Mouse (Mus musculus) neural tube, embryonic 15.5 days (tissue): ENCODE measurements at regions not wholly inside any gene's neighbourhood (a gene's known extent, or its start where the extent isn't known, plus 50 kb on each side); places are given as distances from the start of the nearest gene placed in this dataset.

ENCODE experiments used
- ATAC-seq: fragments of 200-750 bp; cut with Nextera tagmentation; 2 replicates; pipeline ENCODE4 v1.8.0; 2017; ENCODE audit warnings: mild to moderate bottlenecking, moderate TSS enrichment, moderate library complexity; ENCODE audit not compliant: low FRiP score
- H3K27ac ChIP-seq: fragments of 300-500 bp; sonication (generic); replicated peaks from 2 replicates; pipeline ENCODE4 v1.5.1; 2015; ENCODE audit warnings: mild to moderate bottlenecking, inconsistent platforms
- H3K27me3 ChIP-seq: fragments of 300-500 bp; sonication (generic); replicated peaks from 2 replicates; pipeline ENCODE4 v1.6.1; 2015; ENCODE audit warnings: inconsistent platforms
- H3K36me3 ChIP-seq: fragments of 300-500 bp; sonication (generic); 2 replicates; pipeline ENCODE4 v1.6.1; 2015; ENCODE audit warnings: inconsistent platforms
- H3K4me1 ChIP-seq: fragments of 300-500 bp; sonication (generic); 2 replicates; pipeline ENCODE4 v1.6.1; 2015; ENCODE audit warnings: inconsistent platforms
- H3K4me2 ChIP-seq: fragments of 300-500 bp; sonication (generic); 2 replicates; pipeline ENCODE4 v1.6.1; 2015; ENCODE audit warnings: inconsistent platforms, mild to moderate bottlenecking, moderate library complexity
- H3K4me3 ChIP-seq: fragments of 300-500 bp; sonication (generic); replicated peaks from 2 replicates; pipeline ENCODE4 v1.5.1; 2015; ENCODE audit warnings: mild to moderate bottlenecking, inconsistent platforms
- H3K9ac ChIP-seq: fragments of 300-500 bp; sonication (generic); replicated peaks from 2 replicates; pipeline ENCODE4 v1.6.1; 2015; ENCODE audit warnings: mild to moderate bottlenecking, inconsistent platforms
- H3K9me3 ChIP-seq: fragments of 300-500 bp; sonication (generic); replicated peaks from 2 replicates; pipeline ENCODE4 v1.6.1; 2016; ENCODE audit warnings: inconsistent platforms
- WGBS: fragments of 180-500 bp; shearing (Covaris S2); methylation state at CpG from one replicate; pipeline ENCODE4 v1.1.7; 2015; ENCODE audit warnings: mixed read lengths; 5-methylcytosine and 5-hydroxymethylcytosine counted together

GRCm38 (mm10) chr8:11145251-11145650, 137.0 kb upstream of the Irs2 start:
- Histone ChIP-seq H3K27me3 (no peaks in the 10 kb centered on the region), H3K36me3 (no peaks in the 10 kb centered on the region), H3K4me2 (no peak overlapping the region), H3K4me3 (no peak overlapping the region), H3K9ac (no peak overlapping the region), H3K27ac (no peak overlapping the region), H3K4me1 (no peaks in the 10 kb centered on the region), H3K9me3 (no peaks in the 10 kb centered on the region)
- 32% methylated on average over 3 of the region's 3 CpGs for WGBS
- no peak for ATAC-seq

- Histone ChIP-seq H3K9me3 (no peaks in the 10 kb centered on the region), H3K4me2 (no peak overlapping the region), H3K9ac (no peak overlapping the region), H3K27ac (no peak overlapping the region), H3K4me1 (no peaks in the 10 kb centered on the region), H3K27me3 (no peaks in the 10 kb centered on the region), H3K36me3 (no peaks in the 10 kb centered on the region), H3K4me3 (no peak overlapping the region)
- WGBS: 95% methylated on average over 1 of the region's 1 CpGs
- ATAC-seq: no peak
These were observed 132.3 kb upstream of the Irs2 start for GRCm38 (mm10) chr8:11140566-11140965.

GRCm38 (mm10) chr8:11139294-11139693, 131.0 kb upstream of the Irs2 start:
- no peak for ATAC-seq
- H3K9me3 ChIP-seq: no peaks in the 10 kb centered on the region
- no peaks in the 10 kb centered on the region for H3K27me3 ChIP-seq
- H3K4me2 ChIP-seq: no peak overlapping the region
- WGBS: 36% methylated on average over 2 of the region's 2 CpGs
- H3K9ac ChIP-seq: no peak overlapping the region
- H3K36me3 ChIP-seq: no peaks in the 10 kb centered on the region
- H3K4me3 ChIP-seq: no peak overlapping the region
- H3K4me1 ChIP-seq: no peaks in the 10 kb centered on the region
- no peak overlapping the region for H3K27ac ChIP-seq

GRCm38 (mm10) chr8:11138302-11139020, 130.2 kb upstream of the Irs2 start:
- Histone ChIP-seq H3K36me3 (no peaks in the 10 kb centered on the region), H3K9ac (no peak overlapping the region), H3K9me3 (no peaks in the 10 kb centered on the region), H3K4me3 (no peak overlapping the region), H3K4me1 (no peaks in the 10 kb centered on the region), H3K27me3 (no peaks in the 10 kb centered on the region), H3K27ac (no peak overlapping the region), H3K4me2 (no peak overlapping the region)
- ATAC-seq: no peak
- WGBS: 93% methylated on average over 5 of the region's 5 CpGs

- H3K4me3 ChIP-seq: no peak overlapping the region
- no peak for ATAC-seq
- no peaks in the 10 kb centered on the region for H3K4me1 ChIP-seq
- no peaks in the 10 kb centered on the region for H3K9me3 ChIP-seq
- no peak overlapping the region for H3K9ac ChIP-seq
- 94% methylated on average over 4 of the region's 4 CpGs for WGBS
- H3K27me3 ChIP-seq: no peaks in the 10 kb centered on the region
- no peaks in the 10 kb centered on the region for H3K36me3 ChIP-seq
- H3K4me2 ChIP-seq: no peak overlapping the region
- no peak overlapping the region for H3K27ac ChIP-seq
These were observed 128.3 kb upstream of the Irs2 start for GRCm38 (mm10) chr8:11136566-11136965.

- Histone ChIP-seq H3K4me2 (no peak overlapping the region), H3K36me3 (no peaks in the 10 kb centered on the region), H3K4me1 (no peaks in the 10 kb centered on the region), H3K9ac (no peak overlapping the region), H3K27me3 (no peaks in the 10 kb centered on the region), H3K4me3 (no peak overlapping the region), H3K27ac (no peak overlapping the region), H3K9me3 (no peaks in the 10 kb centered on the region)
- WGBS: 91% methylated on average over 11 of the region's 11 CpGs
- no peak for ATAC-seq
These were observed 126.9 kb upstream of the Irs2 start for GRCm38 (mm10) chr8:11135135-11135534.

- no peaks in the 10 kb centered on the region for H3K4me1 ChIP-seq
- 96% methylated on average over 4 of the region's 4 CpGs for WGBS
These were observed 126.3 kb upstream of the Irs2 start for GRCm38 (mm10) chr8:11134562-11134961.

GRCm38 (mm10) chr8:11119030-11119634, 110.9 kb upstream of the Irs2 start:
- no peaks in the 10 kb centered on the region for H3K27me3 ChIP-seq
- no peaks in the 10 kb centered on the region for H3K9me3 ChIP-seq
- no peak overlapping the region for H3K4me3 ChIP-seq
- ATAC-seq: no peak
- H3K9ac ChIP-seq: no peak overlapping the region
- H3K4me1 ChIP-seq: peaks cover 3% of the 10 kb centered on the region; the same call in 1 of the 2 replicates
- no peak overlapping the region for H3K4me2 ChIP-seq
- no peaks in the 10 kb centered on the region for H3K36me3 ChIP-seq
- WGBS: 47% methylated on average over 5 of the region's 5 CpGs
- H3K27ac ChIP-seq: no peak overlapping the region

More at GRCm38 (mm10) chr8:11134562-11134961, 126.3 kb upstream of the Irs2 start:
- Histone ChIP-seq H3K9me3 (no peaks in the 10 kb centered on the region), H3K9ac (no peak overlapping the region), H3K27ac (no peak overlapping the region), H3K4me3 (no peak overlapping the region), H3K36me3 (no peaks in the 10 kb centered on the region), H3K4me2 (no peak overlapping the region), H3K27me3 (no peaks in the 10 kb centered on the region)
- no peak for ATAC-seq

GRCm38 (mm10) chr8:11116534-11116933, 108.3 kb upstream of the Irs2 start:
- Histone ChIP-seq H3K27me3 (no peaks in the 10 kb centered on the region), H3K36me3 (no peaks in the 10 kb centered on the region), H3K27ac (no peak overlapping the region), H3K4me3 (no peak overlapping the region), H3K9me3 (no peaks in the 10 kb centered on the region), H3K4me1 (peaks cover 3% of the 10 kb centered on the region; the same call in 1 of the 2 replicates), H3K9ac (no peak overlapping the region), H3K4me2 (no peak overlapping the region)
- 63% methylated on average over 5 of the region's 5 CpGs for WGBS
- no peak for ATAC-seq

GRCm38 (mm10) chr8:11115210-11115609, 107.0 kb upstream of the Irs2 start:
- WGBS: 47% methylated on average over 6 of the region's 6 CpGs
- ATAC-seq: no peak
- no peak overlapping the region for H3K9ac ChIP-seq

GRCm38 (mm10) chr8:11114531-11114930, 106.3 kb upstream of the Irs2 start:
- no peak for ATAC-seq
- no peaks in the 10 kb centered on the region for H3K27me3 ChIP-seq
- peaks cover 3% of the 10 kb centered on the region; the same call in 1 of the 2 replicates for H3K4me1 ChIP-seq
- H3K4me3 ChIP-seq: no peak overlapping the region
- no peak overlapping the region for H3K9ac ChIP-seq
- no peaks in the 10 kb centered on the region for H3K9me3 ChIP-seq
- no peaks in the 10 kb centered on the region for H3K36me3 ChIP-seq
- no peak overlapping the region for H3K27ac ChIP-seq
- WGBS: 59% methylated on average over 8 of the region's 8 CpGs
- no peak overlapping the region for H3K4me2 ChIP-seq

More at GRCm38 (mm10) chr8:11115210-11115609, 107.0 kb upstream of the Irs2 start:
- Histone ChIP-seq H3K27ac (no peak overlapping the region), H3K27me3 (no peaks in the 10 kb centered on the region), H3K4me2 (no peak overlapping the region), H3K9me3 (no peaks in the 10 kb centered on the region), H3K4me1 (peaks cover 3% of the 10 kb centered on the region; the same call in 1 of the 2 replicates), H3K36me3 (no peaks in the 10 kb centered on the region), H3K4me3 (no peak overlapping the region)

- Histone ChIP-seq H3K27ac (no peak overlapping the region), H3K9ac (no peak overlapping the region), H3K36me3 (no peaks in the 10 kb centered on the region), H3K4me3 (no peak overlapping the region), H3K9me3 (no peaks in the 10 kb centered on the region), H3K4me1 (peaks cover 3% of the 10 kb centered on the region; the same call in 1 of the 2 replicates), H3K27me3 (no peaks in the 10 kb centered on the region), H3K4me2 (no peak overlapping the region)
- no peak for ATAC-seq
- 76% methylated on average over 7 of the region's 7 CpGs for WGBS
These were observed 104.8 kb upstream of the Irs2 start for GRCm38 (mm10) chr8:11112908-11113532.
